Mouse (Mus musculus): ENCODE data around the gene Rnf224.
"Not testable (repeated sequence)": the region's sequence is repeated elsewhere in the genome, so short reads cannot be mapped to it uniquely, and the experiment has no call there.

Rnf224 gene

DNA sequence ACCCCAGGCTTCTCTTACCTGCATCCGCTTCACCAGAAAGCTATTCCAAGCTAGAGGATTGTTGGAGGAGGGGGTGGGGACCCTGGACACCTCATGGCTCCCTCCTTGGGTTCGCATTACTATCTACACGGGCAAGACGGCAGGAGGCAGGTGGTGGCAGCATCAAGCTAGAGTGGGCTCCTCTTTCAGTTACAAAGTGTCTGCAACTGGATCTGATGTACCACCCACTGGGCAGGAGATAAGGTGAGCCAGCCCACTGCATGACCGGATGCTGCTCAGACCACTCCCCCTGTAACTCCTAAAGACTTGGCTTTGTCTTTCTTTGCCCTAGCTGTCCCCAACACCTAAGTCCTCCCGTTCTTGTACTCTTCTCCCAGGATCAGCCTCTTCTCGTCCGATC lies at the start of gene Rnf224:
Rnf224 (minus strand) TSS at position 174 of the 400 bp plus-strand sequence.
- DNase-seq (ENCODE audit: low spot score): no peak

DNA sequence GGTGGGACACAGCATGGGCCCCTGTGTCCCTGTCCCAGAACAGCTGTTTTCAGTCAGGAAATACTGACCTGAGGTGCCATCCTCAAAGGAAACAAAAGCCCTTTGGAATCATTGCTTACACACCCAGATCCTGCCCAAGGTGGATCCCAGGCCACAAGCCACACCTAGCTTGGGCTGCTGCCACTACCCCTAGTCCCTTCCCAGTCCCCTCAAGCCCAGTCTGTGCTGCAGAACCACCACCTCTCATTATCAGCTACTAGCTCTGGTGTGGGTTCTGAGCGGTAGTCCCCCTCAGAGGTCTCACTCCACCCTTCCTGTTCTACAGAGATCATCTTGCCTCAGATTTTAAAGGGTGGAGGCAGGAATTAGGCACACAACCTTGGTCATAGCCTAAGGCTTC lies 49.7 kb upstream of the Rnf224 start:
- no peak for DNase-seq (ENCODE audit: low spot score)

DNA sequence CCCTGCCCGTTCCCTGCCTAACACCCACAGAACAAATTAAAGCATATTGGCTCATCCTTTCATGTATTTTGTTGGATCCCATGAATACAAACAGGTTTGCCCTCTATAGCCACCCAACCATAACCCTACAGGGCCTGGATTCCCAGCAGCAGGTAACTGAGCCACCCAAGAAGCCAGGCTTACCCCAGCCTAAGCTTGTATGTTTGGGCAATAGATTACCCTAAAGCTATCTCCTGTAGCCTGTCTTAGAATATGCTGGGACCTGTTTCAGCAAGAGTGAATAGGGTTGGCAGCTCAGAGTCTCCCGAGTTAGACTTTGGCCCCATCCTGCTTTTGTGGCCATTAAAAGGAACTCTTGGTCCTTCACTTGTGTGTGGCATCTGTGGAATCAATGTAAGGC lies 49.0 kb upstream of the Rnf224 start:
- DNase-seq (ENCODE audit: low spot score): no peak

DNA sequence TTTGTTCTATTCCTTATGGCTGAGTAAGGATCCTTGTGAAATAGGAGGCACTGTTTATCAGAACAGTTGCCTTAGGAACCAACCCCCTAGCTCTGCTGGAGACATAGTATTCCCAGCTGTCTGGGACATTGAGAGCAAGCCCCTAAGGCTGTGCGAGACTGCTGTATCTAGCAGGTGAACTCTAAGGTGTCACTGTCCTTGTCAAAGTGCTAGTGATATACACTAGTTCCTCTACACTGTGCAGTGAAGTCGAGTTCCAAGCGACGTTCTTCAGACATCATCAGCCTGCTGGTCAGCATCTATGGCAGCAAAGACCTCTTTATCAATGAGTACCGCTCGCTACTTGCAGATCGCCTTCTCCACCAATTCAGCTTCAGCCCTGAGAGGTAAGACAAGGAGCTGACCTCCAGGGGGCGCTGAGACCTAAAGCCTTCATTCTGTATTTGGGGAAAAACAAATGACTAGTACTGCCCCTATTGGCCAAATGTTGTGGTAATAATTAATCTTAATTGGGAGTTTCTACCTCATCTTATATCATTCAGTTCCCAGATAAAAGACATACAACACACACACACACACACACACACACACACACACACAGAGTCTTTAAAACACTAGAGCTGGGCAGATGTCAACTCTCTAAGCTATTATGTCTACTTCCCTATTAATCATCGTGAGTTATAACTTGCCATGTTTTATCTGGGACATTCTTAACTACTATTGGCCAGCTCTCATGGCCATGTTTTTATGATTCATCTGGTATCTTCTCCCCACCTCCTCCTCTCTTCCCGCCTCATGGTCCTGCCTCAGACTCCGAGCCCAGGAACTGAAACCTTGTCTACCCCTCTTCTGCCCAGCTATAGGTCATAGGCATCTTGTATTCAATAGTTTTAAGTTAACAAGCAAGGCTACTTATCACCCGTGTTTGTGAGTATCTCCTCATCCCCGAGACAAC lies 42.6 kb upstream of the Rnf224 start:
- DNase-seq (ENCODE audit: low spot score): peak; percentile 75

DNA sequence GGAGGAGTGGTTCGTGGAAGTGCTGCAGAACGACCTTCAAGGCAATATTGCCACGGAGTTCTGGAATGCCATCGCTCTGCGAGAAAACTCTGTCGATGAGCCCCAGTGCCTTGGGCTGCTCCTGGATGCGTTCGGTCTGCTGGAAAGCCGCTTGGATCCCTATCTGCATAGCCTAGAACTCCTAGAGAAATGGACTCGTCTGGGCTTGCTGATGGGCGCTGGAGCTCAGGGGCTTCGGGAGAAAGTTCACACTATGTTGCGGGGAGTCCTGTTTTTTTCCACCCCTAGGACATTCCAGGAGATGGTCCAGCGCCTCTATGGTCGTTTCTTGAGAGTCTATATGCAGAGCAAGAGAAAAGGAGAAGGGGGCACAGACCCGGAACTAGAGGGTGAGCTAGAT lies 36.4 kb upstream of the Rnf224 start:
- DNase-seq (ENCODE audit: low spot score): no peak

DNA sequence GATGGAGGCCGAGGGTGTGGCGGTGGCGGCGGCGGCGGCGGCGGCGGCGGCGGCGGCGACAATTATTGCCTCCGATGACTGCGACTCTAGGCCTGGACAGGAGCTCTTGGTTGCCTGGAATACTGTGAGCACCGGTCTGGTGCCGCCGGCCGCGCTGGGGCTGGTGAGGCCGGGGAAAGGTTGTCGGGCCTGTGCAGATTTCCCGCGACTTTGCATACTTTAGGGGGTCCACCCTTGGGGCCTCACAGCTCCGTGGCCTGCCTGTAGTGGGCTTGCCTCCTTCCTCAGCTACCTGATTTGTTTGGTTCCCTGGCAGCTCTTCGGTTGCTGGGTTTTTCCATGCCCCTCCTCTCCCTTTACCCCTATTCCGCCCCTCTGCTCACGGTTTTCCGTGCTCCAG lies 35.9 kb upstream of the Rnf224 start:
- DNase-seq (ENCODE audit: low spot score): no peak

DNA sequence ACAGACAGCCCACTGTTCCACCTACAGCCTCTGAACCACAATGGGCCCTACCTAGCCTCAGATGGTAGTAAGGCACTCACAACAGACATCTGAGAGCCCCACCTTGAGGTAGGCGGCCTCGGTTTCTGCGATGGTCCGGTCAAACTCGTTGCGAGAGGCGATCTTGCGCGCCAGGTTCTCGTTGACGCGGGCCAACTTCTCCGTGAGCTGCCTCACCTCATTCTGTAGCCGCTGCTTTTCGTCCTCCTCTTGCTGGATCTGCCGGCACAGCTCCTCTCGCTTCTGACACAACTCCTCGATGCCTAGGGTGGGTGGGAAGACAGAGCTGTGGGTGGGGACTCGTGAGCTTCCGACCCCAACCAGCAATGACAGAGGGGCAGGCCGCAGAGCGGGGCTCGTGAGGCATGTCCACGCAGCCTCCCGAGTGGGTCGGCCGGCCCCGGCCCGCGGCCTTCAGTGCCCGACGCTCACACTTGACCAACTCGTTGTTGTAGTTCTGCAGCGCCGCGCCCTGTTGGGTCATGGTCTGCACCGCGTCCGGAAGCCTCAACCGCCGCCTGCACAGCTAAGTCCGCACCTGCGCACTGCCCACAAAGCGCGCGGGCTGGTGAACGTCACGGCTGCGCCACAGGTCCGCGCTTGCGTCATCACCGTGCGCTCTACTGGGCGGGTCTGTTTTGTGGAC lies 35.4 kb upstream of the Rnf224 start, which contains the start of the genes Ssna1 and Anapc2:
Ssna1 (minus strand) TSS at position 612 of the 685 bp plus-strand sequence.
Anapc2 (plus strand) TSS at position 652 of the 685 bp plus-strand sequence.
- peak; percentile 99 for DNase-seq (ENCODE audit: low spot score)

DNA sequence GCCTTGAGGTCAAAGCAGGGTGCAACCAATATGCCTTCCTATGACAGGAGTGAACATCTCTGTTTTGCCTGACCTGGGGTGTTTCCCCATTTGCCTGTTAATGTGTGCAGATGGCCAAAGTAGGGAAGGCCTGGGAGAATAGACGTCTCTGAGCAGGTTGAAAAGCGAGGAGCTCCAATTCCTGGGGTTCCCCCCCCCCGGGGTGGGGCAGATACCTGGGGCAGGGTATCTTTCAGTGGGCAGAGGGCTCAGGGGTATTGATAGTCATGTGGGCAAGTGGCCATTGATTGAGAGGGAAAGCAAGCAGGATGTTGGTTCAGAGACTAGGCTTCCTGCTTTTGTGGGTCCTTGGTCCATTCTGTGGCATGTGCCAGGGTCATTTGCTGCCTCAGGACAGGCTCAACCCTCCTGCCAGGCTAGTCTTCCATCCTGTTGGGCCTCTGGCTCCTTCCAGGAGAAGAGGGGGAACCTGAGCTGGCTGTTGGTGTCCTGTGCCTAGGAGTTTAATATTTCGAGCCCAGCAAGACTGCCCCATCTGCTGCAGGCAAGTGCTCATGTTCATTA lies 31.2 kb upstream of the Rnf224 start:
- no peak for DNase-seq (ENCODE audit: low spot score)

DNA sequence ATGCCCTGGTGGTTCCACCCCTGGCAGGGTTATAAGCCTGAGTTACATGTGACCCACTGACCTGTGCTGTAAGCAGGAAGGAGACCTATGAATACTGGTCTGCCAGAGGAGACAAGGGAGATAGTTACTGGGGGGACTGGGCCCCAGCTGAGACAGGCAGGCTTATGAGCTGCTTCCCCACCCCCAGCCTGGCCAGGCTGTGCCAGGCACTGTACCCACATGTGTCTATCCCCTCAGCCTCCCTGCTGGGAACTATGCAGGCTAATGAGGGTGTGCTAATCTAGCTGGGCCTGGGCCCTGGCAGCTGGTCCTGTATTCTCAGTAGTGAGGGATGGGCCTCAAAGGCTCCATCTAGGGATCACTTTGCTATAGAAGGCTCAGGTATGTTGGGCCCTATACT lies 30.7 kb upstream of the Rnf224 start:
- no peak for DNase-seq (ENCODE audit: low spot score)

DNA sequence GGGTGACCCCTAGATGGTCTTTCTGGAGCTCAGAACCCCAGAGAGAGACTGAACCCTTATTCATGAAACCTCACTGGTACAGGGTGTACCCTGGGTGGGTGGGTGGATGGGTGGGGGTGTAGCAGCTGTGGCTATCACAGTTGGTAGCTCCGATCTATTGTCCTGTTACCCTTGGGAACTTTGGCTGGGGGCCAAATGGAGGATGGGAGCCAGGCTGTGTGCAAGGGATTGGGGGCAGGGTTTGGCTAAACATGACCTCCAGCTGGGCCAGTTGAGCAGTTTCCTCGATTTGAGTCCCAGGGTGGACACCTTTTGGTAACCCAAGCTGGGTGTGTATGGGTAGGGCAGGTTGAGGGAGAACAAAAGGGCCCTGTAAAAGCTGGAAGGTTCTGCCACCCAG lies 30.1 kb upstream of the Rnf224 start:
- DNase-seq (ENCODE audit: low spot score): no peak

DNA sequence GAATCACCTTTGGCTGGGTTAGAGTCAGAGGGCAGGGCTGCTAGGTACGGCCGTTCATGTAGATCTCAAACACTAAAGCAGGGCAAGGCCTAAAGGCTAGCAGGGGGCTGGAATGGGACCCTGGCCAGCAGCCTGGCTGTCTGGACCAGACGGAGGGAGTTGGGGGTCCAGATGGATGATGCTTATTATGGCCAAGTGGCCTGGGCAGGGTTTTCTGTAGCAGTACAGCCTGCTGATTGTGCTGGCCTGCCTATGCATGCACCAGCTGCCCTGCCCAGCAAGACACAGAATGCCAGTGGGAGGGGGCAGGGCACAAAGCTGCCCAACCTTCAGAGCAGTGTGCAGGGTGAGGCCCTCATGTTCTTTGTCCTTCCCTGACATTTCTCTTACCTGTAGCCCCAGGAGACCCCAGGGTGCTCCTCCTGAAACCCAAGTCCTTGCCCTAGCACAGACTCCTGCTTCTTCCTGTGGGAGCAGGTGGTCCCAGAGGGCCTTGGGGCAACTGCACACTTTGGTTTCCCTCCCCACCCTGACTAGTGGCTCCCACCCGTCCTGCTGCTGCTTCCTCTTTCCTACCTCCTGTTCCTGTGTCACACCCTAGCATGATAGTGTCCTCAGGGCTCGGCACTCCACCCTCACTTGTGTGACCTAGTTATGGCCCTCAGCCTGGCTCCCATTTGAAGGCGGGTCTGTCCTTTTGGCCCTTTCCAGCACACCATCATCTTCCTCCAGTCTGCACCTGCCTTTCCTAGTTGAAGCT lies 29.5 kb upstream of the Rnf224 start:
- DNase-seq (ENCODE audit: low spot score): no peak

DNA sequence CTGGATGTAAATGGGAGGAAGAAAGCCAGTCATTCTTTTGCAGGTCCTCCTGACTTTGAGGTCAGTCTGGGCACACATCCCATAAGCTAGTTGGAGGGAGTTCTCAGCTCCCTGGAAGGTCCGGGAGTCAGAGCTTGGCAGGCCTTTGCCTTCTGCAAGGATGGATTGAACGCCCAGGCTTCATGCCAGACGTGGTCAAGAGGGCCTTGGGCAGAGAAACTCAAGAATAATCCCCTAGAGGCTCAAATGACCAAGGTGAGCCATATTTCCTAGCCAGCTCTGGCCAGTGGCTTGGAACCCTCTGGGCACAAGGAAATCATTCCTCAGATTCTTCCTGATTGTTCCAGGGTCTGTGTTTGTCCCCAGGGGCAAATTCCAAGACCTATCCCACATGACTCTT lies 28.3 kb upstream of the Rnf224 start:
- no peak for DNase-seq (ENCODE audit: low spot score)

DNA sequence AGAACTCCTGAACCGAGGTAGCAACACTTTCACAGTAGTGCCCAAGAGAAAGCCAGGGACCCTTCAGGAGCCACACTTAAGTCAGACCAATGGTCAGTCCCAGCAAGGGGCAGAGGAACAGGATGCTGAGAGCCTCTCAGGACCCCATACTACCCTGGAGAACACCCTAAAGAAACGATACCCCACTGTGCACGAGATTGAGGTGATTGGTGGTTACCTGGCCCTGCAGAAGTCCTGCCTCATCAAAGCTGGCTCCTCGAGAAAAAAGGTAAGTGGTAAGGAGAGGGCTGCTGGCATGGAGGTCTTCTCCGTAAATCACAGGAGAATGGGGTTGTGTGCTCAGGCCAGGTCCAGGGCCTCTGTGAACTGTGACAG lies 27.7 kb upstream of the Rnf224 start:
- DNase-seq (ENCODE audit: low spot score): no peak

DNA sequence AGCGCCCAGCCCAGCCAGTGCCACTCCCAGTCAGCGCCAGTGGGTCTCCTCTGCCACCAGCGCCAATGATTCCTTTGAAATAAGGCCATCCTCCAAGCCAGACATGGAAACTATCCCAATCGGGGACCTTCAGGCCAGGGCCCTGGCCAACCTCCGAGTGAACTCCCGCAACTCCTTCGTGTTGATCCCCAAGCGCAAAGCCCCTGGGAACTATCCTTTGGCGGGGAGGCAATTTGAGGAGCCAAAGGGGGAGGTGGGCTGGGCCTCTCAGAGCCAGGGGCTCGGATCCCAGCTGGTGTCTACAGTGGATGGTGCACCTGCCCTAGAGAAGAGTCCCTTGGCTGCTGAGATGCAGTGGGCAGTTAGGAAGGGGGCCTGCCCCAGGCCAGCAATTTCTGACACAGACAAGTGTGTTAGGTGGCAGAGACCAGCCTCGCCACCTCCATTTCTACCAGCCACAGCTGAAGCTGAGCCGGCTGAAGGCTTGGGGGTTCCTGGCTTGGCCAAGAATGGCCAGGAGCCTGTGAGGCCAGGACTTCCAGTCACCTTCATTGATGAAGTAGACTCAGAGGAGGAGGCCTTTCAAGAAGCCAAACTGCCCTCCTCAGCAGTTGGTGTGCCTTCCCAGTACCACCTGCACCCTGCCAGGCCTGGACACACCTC lies 27.2 kb upstream of the Rnf224 start:
- DNase-seq (ENCODE audit: low spot score): no peak

DNA sequence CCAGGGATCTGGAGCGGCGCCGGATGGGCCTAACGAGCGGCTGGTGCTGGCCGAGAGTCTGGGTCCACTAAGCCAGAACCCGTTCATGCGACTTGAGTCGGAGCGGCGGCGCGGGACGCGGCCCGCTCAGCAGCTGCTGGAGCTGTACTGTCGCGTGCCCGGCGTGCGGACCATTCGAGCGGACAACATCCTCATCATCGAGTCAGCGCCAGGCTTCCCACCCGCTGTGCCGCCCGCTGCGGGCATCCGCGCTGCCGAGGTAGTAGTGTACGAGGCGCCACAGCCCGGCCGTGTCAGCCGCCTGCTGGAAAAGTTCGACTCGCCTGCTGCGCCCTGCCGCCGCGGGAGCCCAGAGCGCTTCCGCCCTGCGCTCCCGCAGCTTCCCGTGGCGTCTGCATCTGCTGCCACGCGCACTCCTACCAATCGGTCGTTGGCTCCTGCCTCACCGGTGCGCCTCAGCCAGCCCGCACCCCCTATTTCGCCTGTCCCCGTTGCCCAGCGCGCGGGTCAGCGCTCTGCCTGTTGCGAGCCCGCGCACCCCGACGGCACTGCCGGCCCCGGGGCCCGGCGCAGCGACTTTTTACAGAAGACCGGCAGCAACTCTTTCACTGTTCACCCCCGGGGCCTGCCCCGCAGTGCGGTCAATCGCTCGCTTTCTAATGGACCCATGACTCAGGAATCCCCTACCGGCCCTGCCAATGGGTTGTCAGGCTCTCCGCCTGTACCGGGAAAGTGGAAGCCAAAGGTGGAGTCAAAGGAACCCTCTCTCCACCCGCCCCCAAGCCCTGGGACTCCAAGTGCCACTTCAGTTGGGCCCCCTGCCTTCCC lies 26.4 kb upstream of the Rnf224 start:
- DNase-seq (ENCODE audit: low spot score): no peak

DNA sequence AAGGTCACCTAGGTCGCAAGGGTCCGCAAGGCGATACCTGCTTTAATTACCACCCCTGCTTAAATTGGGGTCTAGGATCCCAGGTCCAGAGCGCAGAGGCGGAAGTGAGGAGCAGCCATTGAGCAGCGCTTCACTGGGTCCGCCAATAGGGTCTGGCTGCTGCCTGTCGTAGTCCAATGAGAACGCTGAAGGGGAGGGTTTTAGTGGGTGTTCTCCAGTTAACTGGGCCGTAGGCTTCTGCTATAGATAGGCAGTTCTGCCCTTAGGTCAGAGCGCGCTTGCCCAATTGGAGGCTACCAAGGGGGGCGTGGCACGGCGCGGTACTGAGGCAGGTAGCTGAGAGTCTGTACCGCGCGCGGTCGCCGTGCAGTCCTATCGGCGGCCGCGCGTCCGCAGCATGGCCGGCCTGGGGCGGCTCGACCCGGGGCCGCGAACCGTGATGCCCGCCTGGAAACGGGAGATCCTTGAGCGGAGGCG lies 25.7 kb upstream of the Rnf224 start, which contains the start of gene Tprn:
Tprn (plus strand) TSS at position 328 of the 477 bp plus-strand sequence.
- peak; percentile 80 for DNase-seq (ENCODE audit: low spot score)

DNA sequence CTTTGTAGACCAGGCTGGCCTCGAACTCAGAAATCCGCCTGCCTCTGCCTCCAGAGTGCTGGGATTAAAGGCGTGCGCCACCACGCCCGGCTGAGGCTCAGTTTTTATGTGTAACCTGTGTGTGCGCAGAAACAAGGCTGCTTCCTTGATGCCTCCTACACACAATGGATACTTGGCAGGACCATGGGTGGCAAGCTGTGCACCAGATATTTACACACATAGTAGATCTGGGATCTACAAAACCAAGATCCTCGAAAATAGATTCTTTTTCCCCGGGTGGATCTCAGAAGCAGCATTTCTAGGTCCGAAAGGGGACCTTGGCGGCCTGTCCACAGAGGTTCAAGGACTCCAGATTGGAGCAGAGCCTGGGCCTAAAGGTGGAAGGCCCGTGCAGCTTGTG lies 25.3 kb upstream of the Rnf224 start:
- DNase-seq (ENCODE audit: low spot score): no peak

DNA sequence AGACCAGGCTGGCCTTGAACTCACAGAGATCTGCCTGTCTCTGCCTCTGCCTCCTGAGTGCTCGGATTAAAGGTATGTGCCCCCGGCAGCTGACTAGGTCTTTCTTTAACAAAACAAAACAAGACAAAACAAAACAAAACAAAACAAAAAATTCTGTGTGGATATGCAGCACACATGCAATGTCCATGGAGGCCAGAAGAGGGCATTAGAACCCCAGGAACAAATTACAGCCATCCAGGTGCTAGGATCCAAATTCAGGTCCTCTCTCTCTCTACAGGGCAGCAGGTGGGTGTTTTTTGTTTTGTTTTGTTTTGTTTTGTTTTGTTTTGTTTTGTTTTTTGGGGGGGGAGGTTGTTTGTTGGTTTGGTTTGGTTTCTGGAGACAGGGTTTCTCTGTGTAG lies 22.3 kb upstream of the Rnf224 start:
- DNase-seq (ENCODE audit: low spot score): no peak

DNA sequence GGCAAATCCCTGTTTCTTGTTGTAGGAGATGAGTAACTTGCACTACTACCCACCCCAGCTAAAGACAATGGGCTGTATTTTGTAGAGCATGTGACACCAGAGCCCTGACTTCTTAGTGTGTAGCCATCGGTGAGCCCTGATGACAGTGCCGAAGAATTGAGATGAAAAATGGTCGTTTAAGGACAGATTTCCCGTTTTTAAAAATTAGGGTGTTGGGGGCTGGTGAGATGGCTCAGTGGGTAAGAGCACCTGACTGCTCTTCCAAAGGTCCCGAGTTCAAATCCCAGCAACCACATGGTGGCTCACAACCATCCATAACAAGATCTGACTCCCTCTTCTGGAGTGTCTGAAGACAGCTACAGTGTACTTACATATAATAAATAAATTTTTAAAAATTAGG lies 20.7 kb upstream of the Rnf224 start:
- DNase-seq (ENCODE audit: low spot score): not testable (repeated sequence)

DNA sequence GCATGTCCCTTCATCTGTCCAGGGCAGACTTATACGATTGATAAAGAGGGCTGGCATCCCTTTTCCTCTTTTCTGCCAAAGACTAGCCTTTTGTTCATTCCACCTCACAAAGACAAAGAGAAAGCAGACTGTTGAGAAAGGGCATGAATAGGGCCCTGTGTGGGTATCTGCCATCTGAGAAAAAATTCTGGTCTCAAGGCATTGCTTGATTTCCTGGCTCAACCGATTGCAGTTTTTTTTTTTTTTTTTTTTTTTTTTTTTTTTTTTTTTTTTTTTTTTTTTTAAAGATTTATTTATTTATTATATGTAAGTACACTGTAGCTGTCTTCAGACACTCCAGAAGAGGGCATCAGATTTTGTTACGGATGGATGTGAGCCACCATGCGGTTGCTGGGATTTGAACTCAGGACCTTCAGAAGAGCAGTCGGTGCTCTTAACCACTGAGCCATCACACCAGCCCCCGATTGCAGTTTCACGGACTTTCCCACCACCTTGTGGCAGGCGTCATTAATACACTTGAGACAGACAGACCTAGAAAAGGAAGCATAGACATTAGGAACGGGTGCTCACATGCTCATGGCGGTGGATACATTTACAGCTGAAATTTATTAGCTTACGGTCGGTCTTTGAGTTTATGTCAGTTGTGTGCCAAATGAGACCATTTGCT lies 20.0 kb upstream of the Rnf224 start:
- not testable (repeated sequence) for DNase-seq (ENCODE audit: low spot score)
